Mouse (Mus musculus): ENCODE measurements around the gene Tasp1.

GRCm38 (mm10) chr2:140100551-140101474 lies 34.2 kb upstream of the Tasp1 start:
- no peak for TF ChIP-seq CTCF (IDR thresholded peaks at IDR 0.05; ENCODE audit: insufficient read depth, low read length)
- no peak for TF ChIP-seq POLR2A (IDR thresholded peaks at IDR 0.05; ENCODE audit: borderline replicate concordance, extremely low read depth, low read depth, low read length)
